Mouse (Mus musculus): ENCODE data around the gene Tm4sf20. TPM values are rescaled to one million over a fixed set of nuclear protein-coding genes. Genes with fewer than 3 reads are reported as not detected.
A peak's percentile ranks its signal among the peaks of the same experiment; 100 is the strongest.

Tm4sf20 gene
- total RNA-seq, 1 experiment from 2014 or later: not detected

DNA sequence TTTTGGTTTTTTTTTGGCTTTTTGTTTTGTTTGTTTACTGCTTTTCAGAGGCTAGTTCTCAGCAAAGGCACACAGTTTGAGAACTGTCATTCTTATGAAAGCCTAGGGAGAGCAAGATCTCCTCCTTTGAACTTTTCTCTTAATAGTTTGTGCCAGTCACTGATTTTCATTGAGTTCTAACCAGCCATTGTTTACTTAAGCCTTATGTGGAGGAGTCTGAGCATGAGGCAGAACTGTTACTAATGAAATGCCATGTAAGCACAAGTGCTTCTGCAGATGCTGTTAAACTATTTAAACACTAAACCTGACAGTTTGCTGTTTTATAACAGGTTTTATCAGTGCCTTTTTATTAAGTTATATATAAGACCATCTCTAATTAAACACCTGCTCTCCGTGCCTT, 30.2 kb downstream of the Tm4sf20 start:
- no peak for ATAC-seq (replicated peaks in 1 of 2; ENCODE audit: insufficient read depth in 1 of 2, low FRiP score in 2 of 2, low TSS enrichment in 1 of 2, low read depth in 1 of 2, poor library complexity in 2 of 2, severe bottlenecking in 2 of 2)

DNA sequence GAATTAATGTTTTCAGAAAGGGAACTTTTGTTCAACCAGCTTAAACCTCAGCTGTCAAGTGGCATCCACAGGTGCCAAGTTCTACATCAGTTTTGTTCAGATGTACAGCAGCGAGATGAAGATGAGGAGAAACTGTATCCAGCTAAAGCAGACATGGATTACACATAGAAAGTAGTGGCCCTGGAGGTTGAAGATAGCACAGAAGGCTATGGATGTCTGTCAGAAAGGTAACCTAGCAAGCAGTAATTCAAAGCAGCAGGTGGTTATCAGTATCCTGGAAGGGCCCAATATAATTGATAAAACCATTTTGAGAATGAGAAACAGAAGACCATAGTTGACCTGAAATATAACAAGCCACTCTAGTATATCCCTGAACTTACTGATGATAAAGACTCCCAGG, 34.9 kb downstream of the Tm4sf20 start:
- no peak for ATAC-seq (replicated peaks in 1 of 2; ENCODE audit: insufficient read depth in 1 of 2, low FRiP score in 2 of 2, low TSS enrichment in 1 of 2, low read depth in 1 of 2, poor library complexity in 2 of 2, severe bottlenecking in 2 of 2)

DNA sequence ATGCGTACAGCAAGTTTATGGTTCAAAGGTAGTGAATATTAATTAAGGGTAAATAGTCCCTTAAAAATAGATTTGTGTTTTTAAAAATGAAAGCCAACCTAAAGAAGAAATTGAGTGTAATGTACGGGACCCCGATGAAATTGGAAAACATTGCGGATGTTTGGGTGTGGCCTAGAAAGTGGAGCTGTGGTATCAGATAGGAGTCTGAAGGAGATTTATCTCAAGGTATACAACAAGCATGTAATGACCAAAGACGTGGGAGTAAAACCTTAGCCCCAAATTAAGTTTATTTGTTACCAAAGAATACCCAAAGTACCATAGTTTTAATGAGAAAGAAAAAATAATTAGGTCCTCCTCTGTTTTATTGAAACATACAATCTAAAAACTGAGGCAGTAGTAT, 41.8 kb downstream of the Tm4sf20 start:
- ATAC-seq (replicated peaks in 1 of 2; ENCODE audit: insufficient read depth in 1 of 2, low FRiP score in 2 of 2, low TSS enrichment in 1 of 2, low read depth in 1 of 2, poor library complexity in 2 of 2, severe bottlenecking in 2 of 2): no peak

DNA sequence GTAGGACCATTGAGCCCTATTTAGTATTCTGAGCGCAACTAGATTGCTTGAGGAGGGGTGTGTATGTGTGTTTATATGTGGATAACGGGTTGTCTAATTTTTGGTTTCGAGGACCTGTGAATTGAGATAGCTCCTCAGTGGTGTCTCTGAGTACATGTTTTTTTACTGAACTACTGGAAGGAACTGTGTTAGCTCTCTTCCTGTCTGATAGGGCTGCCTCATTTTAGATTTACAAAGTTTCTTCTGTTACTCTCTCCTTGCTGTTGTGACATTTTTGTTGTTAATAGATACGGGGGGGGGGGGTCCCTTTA, 42.4 kb downstream of the Tm4sf20 start:
- ATAC-seq (replicated peaks in 1 of 2; ENCODE audit: insufficient read depth in 1 of 2, low FRiP score in 2 of 2, low TSS enrichment in 1 of 2, low read depth in 1 of 2, poor library complexity in 2 of 2, severe bottlenecking in 2 of 2): no peak

GRCm38 (mm10) chr1:82725026-82725874, 43.0 kb downstream of the Tm4sf20 start:
- peak; percentile 78 to 82 for ATAC-seq (replicated peaks in 1 of 2; ENCODE audit: insufficient read depth in 1 of 2, low FRiP score in 2 of 2, low TSS enrichment in 1 of 2, low read depth in 1 of 2, poor library complexity in 2 of 2, severe bottlenecking in 2 of 2)

DNA sequence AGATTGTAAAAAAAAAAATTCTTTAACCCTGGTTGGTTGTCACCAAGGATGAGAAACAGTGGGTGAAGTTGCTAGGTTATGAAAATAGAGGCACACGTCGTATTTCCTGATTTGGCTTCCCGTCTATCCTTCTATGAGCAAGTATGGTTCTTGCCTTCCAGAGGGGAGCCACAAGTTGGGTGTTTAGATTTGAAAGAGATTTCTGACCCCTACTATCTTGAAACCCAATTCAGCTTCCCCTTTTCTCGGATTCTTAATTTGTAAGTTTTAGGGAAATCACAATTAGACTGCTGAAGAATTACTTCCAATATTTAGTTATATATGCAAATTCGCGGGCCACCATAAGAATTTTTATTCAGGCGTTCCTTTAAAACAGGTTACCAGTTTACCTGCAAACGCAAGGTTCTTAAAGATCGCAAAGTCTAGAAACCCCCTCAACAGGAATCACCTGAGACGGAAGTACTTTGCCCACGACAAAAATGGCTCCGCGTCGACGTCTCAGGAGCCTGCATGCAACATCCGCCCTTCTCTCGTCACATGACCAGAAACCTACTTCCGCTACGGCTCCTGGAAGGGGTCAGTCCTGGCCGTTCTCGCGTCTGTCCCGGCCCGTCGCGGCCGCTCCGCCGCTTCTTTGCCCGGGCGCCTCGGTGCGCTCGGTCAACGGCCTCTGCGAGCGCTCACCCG, 43.8 kb downstream of the Tm4sf20 start, which contains the start of gene Mff:
Gene Mff (plus strand): TSS at position 552 of the 687 bp plus-strand sequence.
- ATAC-seq (replicated peaks in 1 of 2; ENCODE audit: insufficient read depth in 1 of 2, low FRiP score in 2 of 2, low TSS enrichment in 1 of 2, low read depth in 1 of 2, poor library complexity in 2 of 2, severe bottlenecking in 2 of 2): peak; percentile 98

DNA sequence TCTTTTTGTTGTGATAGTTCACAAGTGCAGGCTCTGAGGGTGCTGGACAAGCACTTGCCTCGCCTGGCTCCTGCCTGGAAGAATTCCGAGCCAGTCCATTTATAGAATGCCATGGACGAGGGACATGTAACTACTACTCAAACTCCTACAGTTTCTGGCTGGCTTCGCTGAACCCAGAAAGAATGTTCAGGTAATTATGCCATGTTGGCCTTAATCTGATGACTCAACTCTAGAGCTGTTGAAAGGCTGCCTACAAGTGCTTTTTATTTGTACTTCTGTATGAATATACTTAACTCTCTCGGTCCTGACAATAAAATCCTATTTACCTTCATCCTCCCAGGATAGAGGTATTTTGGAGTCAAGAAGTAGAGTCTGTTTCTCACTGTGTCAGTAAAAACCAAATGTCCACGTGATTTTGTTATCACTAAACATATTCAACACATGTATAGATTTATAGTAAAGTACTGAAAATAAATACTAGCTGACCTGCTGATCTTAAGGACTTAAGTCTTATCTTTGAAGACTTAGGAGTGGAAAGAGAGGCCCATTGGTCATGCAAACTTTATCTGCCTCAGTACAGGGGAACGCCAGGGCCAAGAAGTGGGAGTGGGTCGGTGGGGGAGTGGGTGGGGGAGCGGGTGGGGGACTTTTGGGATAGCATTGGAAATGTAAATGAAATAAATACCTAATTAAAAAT, 50.3 kb downstream of the Tm4sf20 start:
- ATAC-seq (replicated peaks in 1 of 2; ENCODE audit: insufficient read depth in 1 of 2, low FRiP score in 2 of 2, low TSS enrichment in 1 of 2, low read depth in 1 of 2, poor library complexity in 2 of 2, severe bottlenecking in 2 of 2): no peak

Other genes starting within 250 kb of the Tm4sf20 start
- not detected in 2 replicates for gene Col4a4, start 181.6 kb downstream of the Tm4sf20 start, total RNA-seq (2017)
- gene Col4a3, start 181.5 kb downstream of the Tm4sf20 start, total RNA-seq (2017): not detected in 2 replicates
- 91.7 and 112 TPM in 2 replicates for gene Mff, start 43.6 kb downstream of the Tm4sf20 start, total RNA-seq (2017)
- not detected in 2 replicates for gene Gm47791, start 2.8 kb upstream of the Tm4sf20 start, total RNA-seq (2017)
- gene Agfg1, start 71.0 kb upstream of the Tm4sf20 start, total RNA-seq (2017): 36.5 and 37.6 TPM in 2 replicates
- not detected in 2 replicates for gene A030005L19Rik, start 144.9 kb upstream of the Tm4sf20 start, total RNA-seq (2017)
- not detected in 2 replicates for gene A030014E15Rik, start 156.5 kb upstream of the Tm4sf20 start, total RNA-seq (2017)
- not detected in 2 replicates for gene Gm6217, start 162.9 kb upstream of the Tm4sf20 start, total RNA-seq (2017)
- not detected in 2 replicates for gene A030003K21Rik, start 174.9 kb upstream of the Tm4sf20 start, total RNA-seq (2017)
- gene Gm7544, start 187.6 kb upstream of the Tm4sf20 start, total RNA-seq (2017): not detected in 2 replicates
- not detected in 2 replicates for gene Gm47955, start 191.8 kb upstream of the Tm4sf20 start, total RNA-seq (2017)
- not detected in 2 replicates for gene Gm47959, start 232.1 kb upstream of the Tm4sf20 start, total RNA-seq (2017)

All from hematopoietic stem cell, adult 5-6 weeks (primary cell).